18 mouse cellular contexts compared by ENCODE assay signal in genomic region chr11:37041259-37041658, GRCm38 (mm10).
DNase-seq lines count a peak whose midpoint lies in the region; ATAC-seq and TF ChIP-seq lines count a peak whose summit lies in the region.
"Had no signal": no experiment of that assay in that cellular context is flagged by ENCODE, and none has a peak within 500 bp of the region (broad histone marks: within the 10 kb centered on the region; RNA-seq: fewer than 3 reads in every experiment).

No protein-coding gene starts in this region.

- no peak overlapping the region for H3K4me3 ChIP-seq in midbrain, embryonic 11.5 days (ENCODE audit: low read depth, low read length)
- no peak overlapping the region for H3K4me3 ChIP-seq in midbrain, embryonic 14.5 days (replicated peaks; ENCODE audit: low read depth, low read length)
- H3K4me3 ChIP-seq in midbrain, embryonic 15.5 days, result no peak overlapping the region
- no peak overlapping the region for H3K4me3 ChIP-seq in midbrain, postnatal 0 days (ENCODE audit: low read depth, low read length)
- H3K4me3 ChIP-seq in midbrain, embryonic 16.5 days (ENCODE audit: low read depth, low read length), result no peak overlapping the region
- H3K4me3 ChIP-seq: embryonic facial prominence, embryonic 10.5 days; embryonic facial prominence, embryonic 12.5 days; forebrain, embryonic 13.5 days; forebrain, embryonic 15.5 days had no signal

- H3K9ac ChIP-seq in midbrain, embryonic 11.5 days (ENCODE audit: low read length), result no peak overlapping the region
- no peak overlapping the region for H3K9ac ChIP-seq in midbrain, embryonic 14.5 days (replicated peaks; ENCODE audit: low read length)
- no peak overlapping the region for H3K9ac ChIP-seq in midbrain, embryonic 15.5 days
- no peak overlapping the region for H3K9ac ChIP-seq in midbrain, postnatal 0 days (replicated peaks; ENCODE audit: low read length, poor library complexity, severe bottlenecking)
- no peak overlapping the region for H3K9ac ChIP-seq in midbrain, embryonic 16.5 days (ENCODE audit: low read depth, low read length)
- H3K9ac ChIP-seq: embryonic facial prominence, embryonic 12.5 days; forebrain, embryonic 13.5 days; forebrain, embryonic 15.5 days had no signal

- no peak overlapping the region for H3K4me2 ChIP-seq in midbrain, embryonic 11.5 days
- H3K4me2 ChIP-seq in midbrain, embryonic 14.5 days (ENCODE audit: low read length), result no peak overlapping the region
- H3K4me2 ChIP-seq in midbrain, embryonic 15.5 days, result no peak overlapping the region
- no peak overlapping the region for H3K4me2 ChIP-seq in midbrain, postnatal 0 days (ENCODE audit: low read depth, low read length, poor library complexity, severe bottlenecking)
- no peak overlapping the region for H3K4me2 ChIP-seq in midbrain, embryonic 16.5 days (ENCODE audit: low read length)
- H3K4me2 ChIP-seq: embryonic facial prominence, embryonic 12.5 days; forebrain, embryonic 13.5 days; forebrain, embryonic 15.5 days had no signal

- no peak overlapping the region for H3K27ac ChIP-seq in midbrain, embryonic 11.5 days (ENCODE audit: low read depth, low read length)
- no peak overlapping the region for H3K27ac ChIP-seq in midbrain, embryonic 14.5 days (replicated peaks; ENCODE audit: low read depth, low read length)
- no peak overlapping the region for H3K27ac ChIP-seq in midbrain, embryonic 15.5 days
- H3K27ac ChIP-seq in midbrain, postnatal 0 days (ENCODE audit: low read depth, low read length), result no peak overlapping the region
- H3K27ac ChIP-seq in midbrain, embryonic 16.5 days (ENCODE audit: low read length), result no peak overlapping the region
- H3K27ac ChIP-seq: embryonic facial prominence, embryonic 10.5 days; embryonic facial prominence, embryonic 12.5 days; forebrain, embryonic 13.5 days; forebrain, embryonic 15.5 days had no signal

- WGBS in midbrain, embryonic 11.5 days, result 69% methylated on average over 4 of the region's 4 CpGs
- WGBS in midbrain, embryonic 14.5 days, result 71% methylated on average over 4 of the region's 4 CpGs
- WGBS in midbrain, embryonic 15.5 days, result 62% methylated on average over 4 of the region's 4 CpGs
- 53% methylated on average over 4 of the region's 4 CpGs for WGBS in midbrain, postnatal 0 days
- WGBS in midbrain, embryonic 16.5 days, result 53% methylated on average over 4 of the region's 4 CpGs

- ATAC-seq in midbrain, embryonic 11.5 days (ENCODE audit: low FRiP score), result no peak
- ATAC-seq in midbrain, embryonic 14.5 days (ENCODE audit: low FRiP score, low TSS enrichment), result no peak
- 0 out of 2 replicates have a peak, but pooled peaks have one; percentile 20 for ATAC-seq in midbrain, embryonic 15.5 days (replicated peaks)
- ATAC-seq in midbrain, postnatal 0 days (ENCODE audit: low FRiP score), result no peak
- peak; percentile 32; the same call in 1 of the 2 replicates for ATAC-seq in midbrain, embryonic 16.5 days
- ATAC-seq: forebrain, embryonic 13.5 days; forebrain, embryonic 15.5 days had no signal

- H3K9me3 ChIP-seq in midbrain, embryonic 11.5 days (ENCODE audit: control insufficient read depth, low read length), result no peaks in the 10 kb centered on the region
- no peaks in the 10 kb centered on the region for H3K9me3 ChIP-seq in midbrain, embryonic 14.5 days (ENCODE audit: control insufficient read depth, low read length)
- H3K9me3 ChIP-seq in midbrain, embryonic 15.5 days, result no peaks in the 10 kb centered on the region
- no peaks in the 10 kb centered on the region for H3K9me3 ChIP-seq in midbrain, postnatal 0 days (ENCODE audit: low read length)
- H3K9me3 ChIP-seq in midbrain, embryonic 16.5 days (replicated peaks; ENCODE audit: control insufficient read depth, low read length, poor library complexity, severe bottlenecking), result no peaks in the 10 kb centered on the region
- H3K9me3 ChIP-seq: embryonic facial prominence, embryonic 10.5 days; embryonic facial prominence, embryonic 12.5 days; forebrain, embryonic 13.5 days; forebrain, embryonic 15.5 days had no signal

- no peaks in the 10 kb centered on the region for H3K27me3 ChIP-seq in midbrain, embryonic 11.5 days (ENCODE audit: control insufficient read depth, insufficient read depth, low read length)
- H3K27me3 ChIP-seq in midbrain, embryonic 14.5 days (ENCODE audit: control insufficient read depth, insufficient read depth, low read length), result no peaks in the 10 kb centered on the region
- H3K27me3 ChIP-seq in midbrain, embryonic 15.5 days (replicated peaks), result no peaks in the 10 kb centered on the region
- no peaks in the 10 kb centered on the region for H3K27me3 ChIP-seq in midbrain, postnatal 0 days (ENCODE audit: insufficient read depth, low read length)
- H3K27me3 ChIP-seq in midbrain, embryonic 16.5 days (ENCODE audit: control insufficient read depth, insufficient read depth, low read depth, low read length), result no peaks in the 10 kb centered on the region
- H3K27me3 ChIP-seq: embryonic facial prominence, embryonic 12.5 days; forebrain, embryonic 13.5 days; forebrain, embryonic 15.5 days had no signal

- peaks cover 8% of the 10 kb centered on the region; the same call in 1 of the 2 replicates for H3K4me1 ChIP-seq in midbrain, embryonic 11.5 days (ENCODE audit: control insufficient read depth, insufficient read depth, low read length)
- H3K4me1 ChIP-seq in midbrain, embryonic 14.5 days (ENCODE audit: control insufficient read depth, insufficient read depth, low read length), result peaks cover 11% of the 10 kb centered on the region; the same call in 1 of the 2 replicates
- 0 out of 2 replicates have a peak, but pooled peaks cover 3% of the 10 kb centered on the region for H3K4me1 ChIP-seq in midbrain, embryonic 15.5 days
- H3K4me1 ChIP-seq in midbrain, postnatal 0 days (ENCODE audit: insufficient read depth, low read length), result no peaks in the 10 kb centered on the region
- peaks cover 9% of the 10 kb centered on the region for H3K4me1 ChIP-seq in midbrain, embryonic 16.5 days (ENCODE audit: control insufficient read depth, insufficient read depth, low read length)
- H3K4me1 ChIP-seq: embryonic facial prominence, embryonic 10.5 days; embryonic facial prominence, embryonic 12.5 days; forebrain, embryonic 15.5 days had no signal

- no peak for TF ChIP-seq POLR2A in brain, embryonic 14.5 days (IDR thresholded peaks at IDR 0.05; ENCODE audit: borderline replicate concordance, extremely low read depth, insufficient read depth, insufficient read length, poor library complexity, severe bottlenecking)

- H3K36me3 ChIP-seq in midbrain, embryonic 11.5 days (ENCODE audit: control insufficient read depth, insufficient read depth, low read length), result no peaks in the 10 kb centered on the region
- no peaks in the 10 kb centered on the region for H3K36me3 ChIP-seq in midbrain, embryonic 14.5 days (ENCODE audit: control insufficient read depth, insufficient read depth, low read length)
- no peaks in the 10 kb centered on the region for H3K36me3 ChIP-seq in midbrain, embryonic 15.5 days (replicated peaks)
- no peaks in the 10 kb centered on the region for H3K36me3 ChIP-seq in midbrain, postnatal 0 days (ENCODE audit: insufficient read depth, low read length)
- H3K36me3 ChIP-seq in midbrain, embryonic 16.5 days (ENCODE audit: control insufficient read depth, insufficient read depth, low read length), result no peaks in the 10 kb centered on the region
- H3K36me3 ChIP-seq: embryonic facial prominence, embryonic 10.5 days; embryonic facial prominence, embryonic 12.5 days; forebrain, embryonic 15.5 days had no signal

- DNase-seq in midbrain, embryonic 11.5 days (ENCODE audit: low spot score, missing footprints), result peak; percentile 86
- no peak for DNase-seq in midbrain, embryonic 14.5 days
- no peak for DNase-seq in midbrain, postnatal 0 days (ENCODE audit: low spot score)
- DNase-seq in brain, embryonic 14.5 days (ENCODE audit: low read depth), result peak; percentile 35
- DNase-seq in B cell, adult 2 months, result no peak
- DNase-seq: adrenal gland, adult 2 months; adrenal gland, postnatal 10 days; adrenal gland, postnatal 25 days; cerebellum, adult 11-12 months; cerebellum, adult 2 months; cerebellum, adult 9-10 months; cerebellum, postnatal 25 days had no signal

- TF ChIP-seq CTCF in midbrain, postnatal 0 days (IDR thresholded peaks at IDR 0.05), result no peak
- TF ChIP-seq CTCF in brain, embryonic 14.5 days (IDR thresholded peaks at IDR 0.05; ENCODE audit: borderline replicate concordance, extremely low read depth, insufficient read depth, insufficient read length), result no peak

Comparison
In these comparisons a context has a peak if more than half of its experiments do, and no peak if none do; other contexts are left out.
1. ATAC-seq: peak in midbrain, embryonic 15.5 days (single experiment) and midbrain, embryonic 16.5 days (single experiment); none in midbrain, embryonic 11.5 days (single experiment), midbrain, embryonic 14.5 days (single experiment) and midbrain, postnatal 0 days (single experiment).
2. DNase-seq: peak in midbrain, embryonic 11.5 days (single experiment) and brain, embryonic 14.5 days (single experiment); none in midbrain, embryonic 14.5 days (single experiment), midbrain, postnatal 0 days (single experiment) and B cell, adult 2 months (0 of 2).